Mouse (Mus musculus): ENCODE data around the gene F2.
"Not testable (repeated sequence)": the region's sequence is repeated elsewhere in the genome, so short reads cannot be mapped to it uniquely, and the experiment has no call there.

F2 gene

GRCm38 (mm10) chr2:91645811-91646210 lies 9.6 kb upstream of the F2 start:
- no peak for DNase-seq

- no peak for DNase-seq
Observed at GRCm38 (mm10) chr2:91645354-91645753, 9.1 kb upstream of the F2 start.

- no peak for DNase-seq
Observed at GRCm38 (mm10) chr2:91644021-91644420, 7.8 kb upstream of the F2 start.

GRCm38 (mm10) chr2:91642825-91643415 lies 6.7 kb upstream of the F2 start:
- no peak for DNase-seq

- DNase-seq: no peak
Observed at GRCm38 (mm10) chr2:91638931-91639330, 2.7 kb upstream of the F2 start.

- DNase-seq: peak; percentile 30
Observed at GRCm38 (mm10) chr2:91636727-91637338, 619 bp upstream of the F2 start.

- peak; percentile 12 for DNase-seq
Observed at GRCm38 (mm10) chr2:91635486-91635885, 728 bp downstream of the F2 start.

- DNase-seq: no peak
Observed at GRCm38 (mm10) chr2:91634841-91635240, 1.4 kb downstream of the F2 start.

GRCm38 (mm10) chr2:91633334-91633977 lies 2.8 kb downstream of the F2 start:
- no peak for DNase-seq

- DNase-seq: no peak
Observed at GRCm38 (mm10) chr2:91632316-91632715, 3.9 kb downstream of the F2 start.

- DNase-seq: no peak
Observed at GRCm38 (mm10) chr2:91631826-91632225, 4.4 kb downstream of the F2 start.

GRCm38 (mm10) chr2:91630384-91630783 lies 5.8 kb downstream of the F2 start:
- no peak for DNase-seq

GRCm38 (mm10) chr2:91629682-91630081 lies 6.5 kb downstream of the F2 start:
- no peak for DNase-seq

GRCm38 (mm10) chr2:91628171-91628570 lies 8.0 kb downstream of the F2 start:
- no peak for DNase-seq

GRCm38 (mm10) chr2:91627486-91627885 lies 8.7 kb downstream of the F2 start:
- no peak for DNase-seq

- not testable (repeated sequence) for DNase-seq
Observed at GRCm38 (mm10) chr2:91623366-91623765, 12.8 kb downstream of the F2 start.

- DNase-seq: no peak
Observed at GRCm38 (mm10) chr2:91622356-91622755, 13.9 kb downstream of the F2 start.

- DNase-seq: not testable (repeated sequence)
Observed at GRCm38 (mm10) chr2:91609370-91609769, 26.8 kb downstream of the F2 start.

GRCm38 (mm10) chr2:91602389-91602788 lies 33.8 kb downstream of the F2 start:
- DNase-seq: peak; percentile 26

- DNase-seq: no peak
Observed at GRCm38 (mm10) chr2:91600475-91600874, 35.7 kb downstream of the F2 start.

GRCm38 (mm10) chr2:91586242-91586641 lies 50.0 kb downstream of the F2 start:
- DNase-seq: peak; percentile 15

GRCm38 (mm10) chr2:91580894-91581293 lies 55.3 kb downstream of the F2 start:
- no peak for DNase-seq
